Mouse (Mus musculus): Measurements from ENCODE around the gene Aplnr.

The Aplnr gene

DNA sequence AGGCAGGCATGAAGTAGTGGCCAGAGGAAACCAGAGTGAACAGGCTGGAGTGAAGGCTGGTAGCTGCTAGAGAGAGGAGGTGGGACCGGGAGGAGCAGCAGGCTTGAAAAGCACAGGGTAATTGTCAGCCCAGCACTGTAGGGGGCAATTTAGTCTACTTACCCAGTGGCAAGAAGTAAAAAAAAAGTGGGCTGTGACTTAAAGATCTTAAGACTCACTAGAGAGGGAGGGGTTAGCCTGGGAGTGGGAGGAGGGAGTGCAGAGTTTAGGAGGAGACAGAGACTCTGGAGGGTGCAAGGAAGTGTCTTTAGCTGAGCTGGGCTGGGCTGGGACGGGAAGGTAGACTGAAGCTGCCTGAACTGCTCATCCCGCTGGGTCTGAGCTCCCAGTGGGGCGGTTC, at the start of gene Aplnr:
Aplnr (plus strand) TSS at position 137 of the 400 bp plus-strand sequence.
- in situ Hi-C loops (cut with MboI, MseI), result no loop called here

DNA sequence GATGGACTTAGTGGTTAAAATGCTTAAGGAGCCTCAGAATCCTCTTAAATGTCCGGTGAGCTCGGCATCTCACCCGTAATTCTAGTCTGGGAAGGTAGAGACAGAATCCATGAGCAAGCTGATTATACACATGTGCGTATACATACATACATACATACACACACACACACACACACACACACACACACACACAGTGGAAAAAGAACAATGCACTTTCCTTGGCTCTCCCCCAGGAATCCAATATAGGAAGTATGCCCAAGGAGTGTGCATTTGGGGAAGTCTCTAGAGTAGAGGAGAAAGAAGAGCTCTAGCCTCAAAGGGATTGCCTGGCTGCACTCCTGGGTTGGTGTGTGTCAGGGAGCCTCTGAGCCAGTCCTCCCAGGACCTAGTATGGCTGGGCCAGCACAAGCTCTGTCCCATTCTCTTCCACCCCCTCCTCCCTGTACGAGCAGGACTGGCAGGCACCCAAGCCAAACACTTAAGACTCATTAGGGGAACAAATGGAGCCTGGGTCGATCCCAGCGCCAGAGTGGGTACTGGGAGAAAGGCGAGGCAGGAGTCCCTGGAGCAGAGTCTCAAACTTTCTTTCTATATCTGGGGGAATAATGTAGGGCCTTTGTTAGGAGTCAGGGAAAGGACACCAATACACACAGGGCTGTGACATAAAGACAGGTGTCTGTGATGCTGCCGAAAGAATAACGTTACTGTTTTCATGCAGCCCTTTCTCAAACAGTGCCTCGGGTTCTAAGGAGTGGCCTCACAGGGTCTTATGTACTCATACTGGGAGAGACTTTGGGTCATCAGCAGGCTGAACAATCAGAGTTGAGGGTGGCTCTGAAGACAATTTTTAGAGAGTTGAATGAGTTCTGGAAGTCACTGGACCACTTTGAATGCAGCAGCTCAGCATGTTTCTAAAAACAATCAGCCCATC, 47.0 kb upstream of the Aplnr start:
- in situ Hi-C loops (cut with MboI, MseI), result no loop called here

DNA sequence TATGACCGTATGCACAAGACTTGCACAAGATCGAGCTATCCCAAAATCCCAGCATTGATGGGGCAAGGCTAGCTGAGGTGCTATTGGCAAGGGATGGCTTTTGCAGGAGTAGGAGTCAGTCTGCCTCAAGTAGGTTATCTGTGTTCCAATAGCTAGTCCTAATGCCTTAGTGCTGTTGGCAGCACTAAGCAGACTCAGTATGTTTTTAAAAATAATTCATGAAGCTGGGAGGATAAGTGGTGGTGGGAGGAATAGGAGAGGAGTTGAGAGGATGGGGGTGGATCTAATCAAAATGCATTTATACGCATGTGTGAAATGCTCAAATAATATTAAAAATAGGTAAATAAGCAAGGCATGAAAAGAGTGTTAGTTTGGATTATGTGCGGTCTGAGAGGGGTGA, 44.7 kb upstream of the Aplnr start:
- in situ Hi-C loops (cut with MboI, MseI), result no loop called here

DNA sequence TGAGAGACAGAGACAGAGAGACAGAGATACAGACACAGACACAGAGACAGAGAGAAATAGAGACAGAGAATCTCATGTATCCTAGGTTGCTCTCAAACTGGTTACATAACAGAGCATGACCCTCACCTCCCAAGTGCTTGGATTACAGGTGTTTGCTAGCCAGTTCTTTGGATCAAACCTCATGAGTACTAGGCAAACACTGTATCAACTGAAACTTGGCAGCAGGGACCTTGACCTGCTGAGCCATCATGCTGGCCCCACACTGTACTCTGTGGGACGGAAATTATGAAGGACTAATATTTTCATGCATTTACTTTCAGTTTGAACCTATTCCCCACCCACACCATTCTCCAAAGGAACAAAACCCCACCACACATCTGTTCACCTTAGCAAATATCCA, 42.6 kb upstream of the Aplnr start:
- in situ Hi-C loops (cut with MboI, MseI), result no loop called here

DNA sequence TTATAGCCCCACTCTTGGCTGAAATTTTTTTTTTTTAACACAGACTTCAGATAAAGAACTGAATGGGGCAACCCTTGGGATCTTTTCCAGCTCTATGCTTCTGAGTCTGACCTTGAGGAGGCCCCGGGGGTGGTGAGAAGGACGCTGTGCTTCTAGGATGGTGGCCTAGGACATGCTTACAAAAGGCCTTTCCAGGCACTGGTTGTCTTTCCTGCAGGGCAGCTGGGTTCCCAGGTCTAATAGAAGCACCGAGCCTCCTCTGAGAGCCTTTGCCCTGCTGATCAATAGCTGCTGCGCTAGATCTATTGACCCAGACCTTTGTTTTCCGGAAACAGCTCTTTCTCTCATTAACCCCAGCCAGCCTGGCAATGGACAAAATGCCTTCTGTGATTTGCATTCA, 40.1 kb upstream of the Aplnr start:
- in situ Hi-C loops (cut with MboI, MseI), result no loop called here

DNA sequence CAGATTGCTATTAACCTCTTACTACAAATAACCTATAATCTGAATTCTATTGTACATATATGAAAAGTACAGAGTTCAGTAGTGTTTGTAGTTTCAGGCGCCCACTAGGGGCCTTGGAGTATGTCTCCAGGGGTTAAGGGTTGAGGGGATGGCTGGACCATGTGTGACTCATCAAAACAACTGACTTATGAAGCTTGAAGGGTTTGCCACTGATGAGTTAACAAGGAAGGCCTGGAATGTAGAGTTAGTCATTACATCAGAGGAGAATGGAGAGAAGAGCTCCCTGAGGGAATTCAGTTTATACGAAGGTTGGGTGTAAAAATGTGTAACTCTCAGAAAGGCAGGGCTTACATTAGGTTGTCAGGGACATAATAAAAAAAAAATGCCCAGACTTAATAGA, 38.0 kb upstream of the Aplnr start:
- in situ Hi-C loops (cut with MboI, MseI), result no loop called here

DNA sequence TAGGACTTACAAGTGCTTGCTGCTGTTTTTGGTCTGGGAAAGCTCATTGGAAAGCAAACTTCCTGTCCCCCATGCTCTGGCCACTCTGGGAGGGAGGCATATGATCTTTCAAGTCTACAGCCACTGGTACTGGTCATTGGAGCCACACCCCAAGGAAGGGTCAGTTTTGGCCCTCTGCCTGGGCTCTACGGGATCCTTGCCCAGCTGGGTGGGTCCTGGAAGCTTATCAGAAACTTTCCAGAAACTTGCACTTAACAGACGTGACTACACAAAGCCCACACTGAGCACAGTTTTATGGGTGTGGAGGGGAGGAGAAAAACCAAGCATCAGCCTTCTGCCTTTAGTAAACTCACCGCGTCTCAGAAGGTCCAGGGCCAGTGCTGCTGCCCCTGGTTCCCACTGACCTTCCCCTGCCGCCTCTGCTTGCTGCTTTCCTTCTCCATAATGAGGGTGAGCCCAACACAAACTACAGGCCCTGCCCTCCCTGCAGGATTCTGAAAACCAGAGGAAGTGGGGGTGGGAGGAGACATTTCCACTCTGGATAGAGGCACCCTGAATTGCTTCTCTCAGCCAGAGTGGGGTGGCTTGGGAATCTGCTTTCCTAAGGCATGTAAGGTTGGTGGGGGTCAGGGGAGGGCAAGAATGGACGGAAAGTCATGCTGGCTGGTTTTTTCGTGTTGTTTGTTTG, 37.1 kb upstream of the Aplnr start:
- in situ Hi-C loops (cut with MboI, MseI), result no loop called here

DNA sequence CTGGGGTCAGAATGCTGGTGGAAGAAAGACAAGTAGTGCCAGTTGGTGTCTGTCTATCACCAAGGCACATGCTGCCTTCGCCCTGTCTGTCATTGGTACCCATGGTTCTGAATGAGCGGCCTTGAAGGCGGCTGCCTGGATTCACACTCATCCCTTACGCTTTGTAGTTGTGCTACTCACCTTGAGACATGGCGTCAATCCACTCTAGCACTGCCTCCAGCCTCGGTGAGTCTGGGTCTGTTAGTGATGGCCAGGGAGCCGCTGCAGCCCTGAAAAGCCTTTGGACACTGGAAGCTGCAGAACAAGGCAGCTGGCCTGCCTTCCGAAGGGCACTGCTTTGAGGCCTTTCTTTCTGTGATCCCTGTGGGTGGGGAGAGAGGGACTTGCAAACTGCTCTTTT, 32.8 kb upstream of the Aplnr start:
- in situ Hi-C loops (cut with MboI, MseI), result no loop called here

DNA sequence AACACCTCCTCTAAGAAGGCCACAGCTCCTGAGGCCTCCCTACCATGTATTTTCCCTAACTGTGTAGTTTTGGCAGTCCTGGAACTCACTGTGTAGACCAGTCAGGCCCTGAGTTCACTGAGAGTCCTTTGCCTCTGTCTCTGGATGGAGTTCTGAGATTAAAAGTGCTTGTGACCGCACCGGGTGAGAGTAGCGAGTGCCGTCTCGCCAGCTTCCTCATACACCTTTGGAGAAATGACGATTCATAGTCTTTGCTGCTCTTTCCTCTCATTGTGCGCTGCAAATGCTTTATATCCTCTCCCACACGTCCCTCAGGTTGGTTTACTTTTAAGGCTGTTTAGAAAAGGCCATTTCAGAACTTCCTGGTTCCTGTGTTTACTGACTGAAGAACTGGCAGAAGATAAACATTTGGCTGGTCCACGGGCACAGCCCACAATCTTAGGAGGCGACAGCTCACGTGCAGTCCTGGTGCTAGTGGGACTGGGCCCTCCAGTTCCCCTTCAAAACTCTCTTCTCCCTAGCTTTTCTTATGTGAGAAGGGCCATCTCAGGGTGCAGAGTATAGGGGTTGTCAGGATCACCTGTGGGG, 30.5 kb upstream of the Aplnr start:
- in situ Hi-C loops (cut with MboI, MseI), result no loop called here

DNA sequence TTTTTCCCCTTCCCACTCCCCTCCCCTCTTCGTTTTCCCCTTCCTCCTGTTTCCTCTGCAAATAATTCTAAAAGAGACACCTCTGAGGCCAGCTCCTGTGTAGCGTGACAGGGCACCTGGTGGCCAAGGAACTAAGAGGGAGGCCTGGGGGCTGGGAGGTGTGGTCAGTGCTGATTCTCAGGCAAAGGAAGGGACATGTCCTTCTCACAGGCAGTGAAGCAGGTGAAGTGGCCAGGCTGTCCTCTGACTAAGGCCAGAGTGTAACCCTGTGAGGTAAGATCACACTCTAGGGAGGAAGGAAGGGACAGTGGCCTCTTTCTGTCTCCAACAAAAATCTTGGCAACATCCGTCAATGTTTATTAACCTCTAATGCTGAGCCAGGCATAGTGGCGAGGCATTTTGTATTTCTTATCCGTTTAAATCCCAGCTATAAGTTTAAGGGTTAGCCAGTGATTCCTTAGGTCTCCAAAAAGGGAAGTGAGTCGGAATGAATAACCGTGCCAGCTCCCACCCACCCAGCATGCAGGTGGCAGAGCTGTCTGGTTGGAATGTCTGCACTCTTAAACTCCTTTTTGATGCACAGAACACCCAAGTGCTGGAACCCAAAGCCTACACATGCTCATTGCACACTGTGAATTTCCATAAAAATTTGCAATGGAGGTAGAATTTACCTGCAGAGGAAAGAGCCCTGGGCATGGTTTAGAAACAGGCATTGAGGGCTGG, 29.8 kb upstream of the Aplnr start:
- in situ Hi-C loops (cut with MboI, MseI), result no loop called here

DNA sequence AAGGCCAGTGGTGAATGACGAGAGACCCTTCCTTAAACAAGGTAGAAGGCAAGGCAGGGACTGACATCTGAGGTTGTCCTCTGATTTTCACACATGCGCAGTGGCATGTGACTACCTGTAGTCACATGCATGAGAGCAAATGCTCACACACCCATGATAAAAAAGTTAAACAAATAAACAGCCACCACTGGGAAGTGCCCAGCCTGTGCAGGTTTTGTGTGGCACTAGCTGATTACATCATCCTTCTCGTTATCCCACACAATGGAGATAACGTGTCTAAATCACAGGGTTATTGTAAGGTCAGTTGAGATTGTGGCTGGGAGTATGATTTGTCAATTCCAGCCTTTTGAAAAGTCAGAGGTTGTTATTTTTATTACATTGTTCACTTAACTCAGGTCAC, 29.1 kb upstream of the Aplnr start:
- in situ Hi-C loops (cut with MboI, MseI), result no loop called here

DNA sequence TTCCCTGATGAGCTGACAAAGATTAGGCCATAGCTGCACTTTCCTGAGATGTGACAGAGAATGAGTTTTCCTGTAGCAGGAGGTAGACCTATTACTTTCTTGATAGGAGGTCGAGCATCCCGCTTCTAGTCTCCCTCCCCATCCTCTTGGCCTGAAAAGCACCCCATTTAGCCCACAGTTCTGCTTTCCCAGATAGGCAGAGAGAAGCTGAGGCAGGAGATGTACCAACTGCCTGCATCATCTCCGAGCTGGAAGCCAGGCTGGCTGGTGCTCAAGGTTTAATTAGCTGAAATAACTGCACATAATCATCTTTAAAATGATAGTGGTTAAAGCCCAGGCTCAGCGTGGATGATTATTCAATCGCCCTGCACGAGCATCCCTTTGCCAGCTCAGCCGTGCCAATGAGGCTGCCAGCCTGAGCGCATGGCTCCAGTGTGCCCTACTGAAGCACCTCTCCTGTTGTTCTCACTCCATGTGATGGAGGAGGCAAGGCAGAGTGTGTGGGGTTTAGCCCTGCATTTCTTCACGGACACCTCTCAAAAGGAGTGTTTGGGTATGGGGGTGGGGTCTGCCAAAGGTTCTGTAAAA, 25.6 kb upstream of the Aplnr start:
- in situ Hi-C loops (cut with MboI, MseI), result no loop called here

DNA sequence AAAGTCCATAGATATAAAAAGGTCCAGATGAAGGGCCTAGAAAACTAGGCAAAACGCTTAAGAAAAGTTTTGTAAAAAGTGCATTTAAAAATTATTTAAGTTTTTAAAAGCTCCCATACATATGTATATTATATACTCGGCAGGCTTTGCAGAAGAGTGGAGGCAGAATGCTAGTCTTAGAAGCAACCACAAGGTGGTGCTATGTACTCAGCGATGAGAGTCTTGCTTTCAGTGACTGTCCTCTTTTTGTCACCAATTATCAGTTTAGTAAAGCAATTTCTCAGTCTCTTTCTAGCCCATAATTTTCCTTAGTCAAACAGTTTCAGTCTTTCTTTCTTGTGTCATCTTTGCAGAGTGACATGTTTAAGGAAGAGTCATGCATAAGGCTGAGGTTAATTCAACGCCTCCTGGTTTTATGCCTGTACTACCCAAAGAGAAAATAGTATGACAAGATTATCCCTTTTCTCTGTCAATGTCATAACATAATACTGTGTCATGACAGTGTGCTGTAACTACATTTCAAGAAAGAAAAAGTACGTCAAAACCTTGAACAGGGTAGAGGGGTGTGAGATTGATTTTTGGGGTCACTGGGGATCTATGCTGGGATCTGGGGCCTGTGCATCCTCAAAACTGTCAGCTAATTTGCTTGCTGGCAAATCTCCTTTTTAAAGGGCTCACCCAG, 12.7 kb upstream of the Aplnr start:
- in situ Hi-C loops (cut with MboI, MseI), result loop anchor here (5.0 kb wide), 1 partner anchor 124 kb away; no protein-coding TSS in a partner anchor

DNA sequence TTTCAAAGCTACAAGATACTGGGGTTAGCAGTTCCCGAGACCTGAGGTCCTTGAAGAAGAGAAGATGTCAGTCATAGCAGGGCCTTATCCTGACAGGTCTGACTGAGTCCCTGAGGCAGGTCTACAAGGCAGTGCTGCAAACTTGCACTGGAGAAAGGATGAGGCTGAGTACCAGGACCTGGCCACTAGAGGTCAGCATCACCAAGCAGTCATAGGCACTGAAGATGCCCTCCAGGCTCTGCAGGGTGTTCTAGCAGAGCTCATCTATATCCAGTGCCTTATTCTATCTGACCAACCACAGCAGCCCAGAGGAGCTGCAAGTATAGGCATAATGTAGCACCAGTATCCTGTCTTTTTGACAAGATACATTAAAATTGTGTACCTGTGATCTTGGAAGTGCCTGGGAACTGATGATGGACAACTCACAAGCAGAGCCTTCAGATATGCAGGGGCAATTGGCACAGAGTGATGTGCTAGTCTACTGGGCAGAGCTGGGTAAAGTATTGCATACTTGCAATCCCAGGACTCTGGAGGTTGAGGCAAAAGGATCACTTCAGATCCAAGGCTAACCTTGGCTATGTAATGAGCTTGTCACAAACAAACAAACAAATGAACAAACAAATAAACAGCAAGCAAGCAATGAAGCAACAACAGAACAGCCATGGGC, 12.0 kb upstream of the Aplnr start:
- in situ Hi-C loops (cut with MboI, MseI), result loop anchor here (5.0 kb wide), 1 partner anchor 123 kb away; no protein-coding TSS in a partner anchor

DNA sequence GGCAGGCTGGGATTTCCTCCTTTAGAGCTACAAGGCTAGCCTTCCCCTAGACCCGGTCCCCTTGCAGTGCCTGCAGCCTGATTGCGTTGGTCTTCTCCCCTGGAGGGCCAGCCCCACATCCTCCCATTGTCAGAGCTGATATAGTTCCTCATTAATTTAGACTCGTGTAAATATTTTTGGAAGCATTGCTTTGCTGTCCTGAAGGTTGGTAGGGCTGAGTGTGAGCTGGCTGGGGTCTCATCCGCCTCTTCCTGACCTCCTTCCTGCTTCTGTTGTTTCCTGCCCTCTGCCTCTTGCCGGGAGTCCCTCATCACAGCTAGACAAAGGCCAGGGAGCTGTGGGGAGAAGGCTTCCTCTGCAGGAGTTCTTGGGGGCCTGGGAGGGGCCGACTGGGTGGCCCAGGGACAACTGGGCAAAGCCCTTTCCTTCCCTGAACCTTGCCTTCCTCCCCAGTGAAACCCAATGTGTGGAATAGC, 6.5 kb upstream of the Aplnr start:
- in situ Hi-C loops (cut with MboI, MseI), result no loop called here

DNA sequence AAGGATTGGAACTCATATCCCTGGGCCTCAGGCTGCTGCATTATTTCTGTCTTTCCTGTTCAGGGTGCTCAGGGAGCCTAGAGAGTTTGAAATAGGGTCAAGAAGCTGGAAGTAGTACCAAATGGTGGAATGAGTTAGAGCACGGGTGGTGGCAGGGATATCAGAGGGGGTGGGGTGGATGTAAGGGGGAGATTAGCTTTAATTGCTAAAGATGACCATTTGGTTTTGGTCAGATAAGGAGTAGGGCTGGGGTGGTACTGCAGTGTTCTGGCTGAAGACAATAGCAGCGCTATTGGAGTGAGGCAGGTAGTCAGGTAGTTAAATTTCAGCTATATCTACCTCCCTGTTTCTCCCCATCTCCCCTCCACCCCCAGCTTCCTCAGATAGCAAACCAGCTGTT, 4.8 kb upstream of the Aplnr start:
- in situ Hi-C loops (cut with MboI, MseI), result loop anchor here (5.0 kb wide), 1 partner anchor 431 kb away; no protein-coding TSS in a partner anchor

DNA sequence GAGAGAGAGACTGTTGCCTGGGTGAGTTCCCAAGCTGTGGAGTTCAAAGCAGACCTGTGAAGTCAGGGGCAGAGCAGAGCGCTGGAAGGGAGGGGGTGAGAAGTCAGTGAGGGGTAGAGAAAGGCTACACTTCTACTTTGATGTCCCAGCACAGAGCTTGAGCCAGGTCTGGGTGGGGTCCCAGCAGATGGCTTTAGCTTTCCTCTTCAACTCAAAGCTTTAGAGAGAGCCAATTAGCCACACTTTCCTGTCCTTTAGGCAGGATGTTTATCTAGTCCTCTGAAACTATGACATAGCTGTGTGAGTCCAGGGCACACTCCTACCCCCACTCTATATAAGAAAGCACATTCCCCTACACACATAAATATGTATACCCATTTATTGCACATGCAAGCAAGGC, 4.3 kb upstream of the Aplnr start:
- in situ Hi-C loops (cut with MboI, MseI), result loop anchor here (5.0 kb wide), 1 partner anchor 431 kb away; no protein-coding TSS in a partner anchor

DNA sequence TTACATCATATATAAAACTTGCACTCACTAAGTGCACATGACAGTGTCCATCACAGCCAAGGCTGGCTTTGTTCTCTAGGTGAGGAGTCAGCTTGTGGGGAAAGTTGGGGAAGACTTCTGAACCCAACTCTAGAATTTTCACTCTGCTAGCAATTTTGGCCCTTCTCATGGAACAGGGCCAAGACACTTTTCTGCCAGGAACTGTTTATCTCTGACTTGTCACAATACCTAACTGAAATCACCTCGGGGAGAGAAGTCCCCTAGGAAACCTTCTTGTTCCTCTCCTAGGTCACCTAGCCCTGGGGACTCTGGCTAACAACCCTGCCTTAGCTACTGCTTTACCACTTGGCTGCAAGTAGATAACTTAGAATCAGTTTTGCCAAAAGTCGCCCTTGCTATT, 3.8 kb upstream of the Aplnr start:
- in situ Hi-C loops (cut with MboI, MseI), result loop anchor here (5.0 kb wide), 1 partner anchor 430 kb away; no protein-coding TSS in a partner anchor

DNA sequence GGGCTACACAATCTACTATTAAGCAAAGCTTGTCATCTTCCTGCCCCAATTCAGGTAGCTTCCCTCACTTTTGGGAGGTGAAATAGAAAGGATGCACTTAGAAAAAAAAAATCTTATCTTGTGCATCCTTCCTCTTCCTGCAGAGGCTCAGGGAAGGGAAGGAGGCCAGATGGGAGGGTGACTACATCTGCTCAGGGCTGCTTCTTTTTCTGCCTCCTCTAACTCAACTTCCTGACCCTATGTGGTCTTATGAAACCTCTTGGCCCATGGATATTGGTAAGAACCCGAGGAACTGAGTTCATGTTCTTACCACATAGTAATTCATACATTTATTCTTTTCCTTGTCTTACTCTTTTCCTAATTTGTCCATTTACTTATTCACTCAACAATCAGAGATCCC, 926 bp upstream of the Aplnr start:
- in situ Hi-C loops (cut with MboI, MseI), result no loop called here
